Mouse (Mus musculus): Measurements from ENCODE around the gene Ocel1. TPM values are rescaled to one million over a fixed set of nuclear protein-coding genes. Genes with fewer than 3 reads are reported as not detected.
A peak's percentile ranks its signal among the peaks of the same experiment; 100 is the strongest.

Ocel1 gene
- polyA plus RNA-seq, 1 experiment from 2014 or later: 6.3 TPM

DNA sequence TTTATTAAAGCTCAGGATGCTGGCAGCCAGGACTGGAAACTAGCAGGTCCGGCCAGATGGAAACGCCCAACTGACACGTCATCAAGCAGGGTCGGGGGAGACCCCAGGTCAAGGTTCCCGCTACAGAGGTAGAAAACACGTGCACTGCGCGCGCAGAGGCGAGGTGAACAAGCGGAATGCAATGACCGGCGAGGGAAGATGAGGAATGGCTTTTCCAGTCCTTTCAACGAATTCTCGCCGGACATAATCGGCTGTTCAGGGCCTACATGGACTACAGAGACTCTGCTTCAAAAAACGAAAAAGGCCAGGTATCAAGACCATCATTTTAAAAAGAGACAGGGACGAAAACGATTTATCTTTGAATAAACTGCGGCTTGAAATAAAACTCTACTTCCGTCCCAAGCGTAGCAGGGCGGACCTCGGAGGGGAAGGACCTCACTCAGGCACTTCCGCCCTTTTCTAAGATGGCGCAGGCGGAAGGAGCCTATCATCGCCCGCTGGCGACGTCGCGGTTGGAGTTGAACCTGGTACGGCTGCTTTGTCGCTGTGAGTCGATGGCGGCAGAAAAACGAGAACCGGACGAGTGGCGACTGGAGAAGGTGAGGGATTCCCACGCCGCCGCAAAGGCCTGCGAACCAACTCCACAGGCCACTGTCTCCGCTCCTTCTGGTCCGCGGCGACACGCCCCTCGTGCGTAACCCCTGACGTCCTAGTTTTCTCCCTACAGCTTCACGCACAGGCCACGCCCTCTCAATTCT is 4.1 kb upstream of the Ocel1 start, which contains the start of gene Use1:
Gene Use1, plus strand, starts transcription at position 78 of the 758 bp plus-strand sequence.
- Histone ChIP-seq H3K9me3 (ENCODE audit: control insufficient read depth, low read length) (no peaks in the 10 kb centered on the region), H3K36me3 (ENCODE audit: control insufficient read depth, insufficient read depth, low read length) (peaks cover 9% of the 10 kb centered on the region), H3K4me1 (ENCODE audit: control insufficient read depth, insufficient read depth, low read depth, low read length) (peaks cover 12% of the 10 kb centered on the region), H3K4me3 (ENCODE audit: low read length) (peak within 1 kb of the TSS; percentile 67), H3K9ac (ENCODE audit: low read depth, low read length) (peak within 1 kb of the TSS; percentile 78), H3K4me2 (ENCODE audit: low read length) (peak within 1 kb of the TSS; percentile 68), H3K27me3 (replicated peaks; ENCODE audit: control insufficient read depth, insufficient read depth, low read length) (no peaks in the 10 kb centered on the region), H3K27ac (ENCODE audit: low read depth, low read length) (peak within 1 kb of the TSS; percentile 94)
- ATAC-seq: peak; percentile 84
- WGBS: under 1% methylated on average over 56 of the region's 56 CpGs

DNA sequence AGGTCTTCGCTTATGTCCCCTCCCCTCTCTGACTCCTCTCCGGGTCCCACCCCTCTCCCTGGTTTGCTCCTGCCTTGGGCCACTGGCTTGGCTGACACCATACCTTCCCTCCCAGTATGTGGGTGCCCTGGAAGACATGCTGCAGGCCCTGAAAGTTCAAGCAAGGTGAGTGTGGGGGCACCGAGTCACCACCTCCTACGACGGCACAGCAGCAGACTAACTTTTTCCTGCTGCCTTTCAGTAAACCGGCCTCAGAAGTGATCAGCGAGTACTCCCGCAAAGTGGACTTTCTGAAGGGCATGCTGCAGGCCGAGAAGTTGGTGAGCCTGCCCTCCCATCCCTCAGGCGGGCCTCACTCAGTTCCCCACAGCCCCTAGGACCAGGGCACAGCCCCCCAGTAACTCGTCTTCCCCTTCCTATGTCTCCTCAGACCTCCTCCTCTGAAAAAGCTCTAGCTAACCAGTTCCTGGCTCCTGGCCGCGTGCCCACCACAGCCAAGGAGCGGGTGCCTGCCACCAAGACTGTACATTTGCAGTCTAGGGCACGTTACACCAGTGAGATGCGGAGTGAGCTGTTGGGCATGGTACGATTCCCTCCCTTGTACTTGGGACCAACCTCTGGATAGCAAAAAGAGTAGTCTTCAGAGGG is 3.4 kb upstream of the Ocel1 start:
- Histone ChIP-seq H3K4me1 (ENCODE audit: control insufficient read depth, insufficient read depth, low read depth, low read length) (peaks cover 12% of the 10 kb centered on the region), H3K4me3 (ENCODE audit: low read length) (peak overlapping the region; percentile 67), H3K27ac (ENCODE audit: low read depth, low read length) (peak overlapping the region; percentile 94), H3K27me3 (replicated peaks; ENCODE audit: control insufficient read depth, insufficient read depth, low read length) (no peaks in the 10 kb centered on the region), H3K4me2 (ENCODE audit: low read length) (peak overlapping the region; percentile 68), H3K9ac (ENCODE audit: low read depth, low read length) (peak overlapping the region; percentile 78), H3K9me3 (ENCODE audit: control insufficient read depth, low read length) (no peaks in the 10 kb centered on the region), H3K36me3 (ENCODE audit: control insufficient read depth, insufficient read depth, low read length) (peaks cover 9% of the 10 kb centered on the region)
- ATAC-seq: no peak
- WGBS: 47% methylated on average over 17 of the region's 17 CpGs

DNA sequence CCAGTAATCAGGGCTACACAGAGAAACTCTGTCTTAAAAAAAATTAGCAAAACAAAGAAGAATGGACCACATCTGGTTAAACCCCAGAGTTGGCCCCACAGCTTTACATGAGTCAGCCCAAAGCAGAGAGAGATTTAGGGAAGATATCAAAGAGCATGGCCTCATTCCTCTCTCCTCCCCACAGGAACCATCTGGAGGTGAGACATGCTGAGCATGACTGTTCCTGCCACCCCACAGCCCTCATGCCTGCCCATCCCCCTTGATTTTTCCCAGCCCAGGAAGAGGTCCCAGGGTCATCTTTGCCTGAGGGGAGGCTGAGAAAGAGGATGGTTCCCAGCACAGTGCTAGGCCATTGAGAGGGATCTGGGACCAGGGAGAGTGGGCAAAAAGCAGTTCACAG is 2.7 kb upstream of the Ocel1 start:
- Histone ChIP-seq H3K4me1 (ENCODE audit: control insufficient read depth, insufficient read depth, low read depth, low read length) (peaks cover 12% of the 10 kb centered on the region), H3K36me3 (ENCODE audit: control insufficient read depth, insufficient read depth, low read length) (peaks cover 9% of the 10 kb centered on the region), H3K27ac (ENCODE audit: low read depth, low read length) (no peak overlapping the region), H3K9ac (ENCODE audit: low read depth, low read length) (no peak overlapping the region), H3K27me3 (replicated peaks; ENCODE audit: control insufficient read depth, insufficient read depth, low read length) (no peaks in the 10 kb centered on the region), H3K4me2 (ENCODE audit: low read length) (no peak overlapping the region), H3K4me3 (ENCODE audit: low read length) (no peak overlapping the region), H3K9me3 (ENCODE audit: control insufficient read depth, low read length) (no peaks in the 10 kb centered on the region)
- ATAC-seq: no peak

DNA sequence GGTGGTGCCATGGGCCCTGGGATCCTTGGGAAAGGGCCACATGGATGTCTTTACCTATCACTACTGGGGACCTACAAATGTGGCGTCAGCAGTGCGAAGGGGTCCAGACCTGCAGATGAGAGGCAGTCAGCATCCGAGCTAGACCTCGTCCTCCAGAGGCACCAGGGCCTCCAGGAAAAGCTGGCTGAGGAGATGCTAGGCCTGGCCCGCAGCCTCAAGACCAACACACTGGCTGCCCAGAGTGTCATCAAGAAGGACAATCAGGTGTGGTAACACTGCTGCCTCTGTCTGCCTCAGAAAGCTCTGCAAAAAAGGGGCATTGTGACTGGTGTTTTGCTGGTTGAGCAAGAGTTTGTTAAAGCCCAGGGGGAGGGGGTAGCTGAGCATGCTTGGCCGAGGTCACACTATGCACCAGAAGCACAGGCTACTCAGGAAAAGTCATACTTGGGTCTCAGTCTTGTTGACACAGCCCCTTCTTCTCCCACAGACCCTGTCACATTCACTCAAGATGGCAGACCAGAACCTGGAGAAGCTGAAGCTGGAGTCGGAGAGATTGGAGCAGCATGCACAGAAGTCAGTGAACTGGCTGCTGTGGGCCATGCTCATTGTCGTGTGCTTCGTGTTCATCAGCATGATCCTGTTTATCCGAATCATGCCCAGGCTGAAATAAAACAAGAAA is 1.9 kb upstream of the Ocel1 start:
- Histone ChIP-seq H3K4me2 (ENCODE audit: low read length) (no peak overlapping the region), H3K9me3 (ENCODE audit: control insufficient read depth, low read length) (no peaks in the 10 kb centered on the region), H3K27me3 (replicated peaks; ENCODE audit: control insufficient read depth, insufficient read depth, low read length) (no peaks in the 10 kb centered on the region), H3K4me1 (ENCODE audit: control insufficient read depth, insufficient read depth, low read depth, low read length) (peaks cover 12% of the 10 kb centered on the region), H3K36me3 (ENCODE audit: control insufficient read depth, insufficient read depth, low read length) (peaks cover 13% of the 10 kb centered on the region), H3K4me3 (ENCODE audit: low read length) (no peak overlapping the region), H3K27ac (ENCODE audit: low read depth, low read length) (no peak overlapping the region), H3K9ac (ENCODE audit: low read depth, low read length) (no peak overlapping the region)
- 95% methylated on average over 10 of the region's 10 CpGs for WGBS
- ATAC-seq: no peak

DNA sequence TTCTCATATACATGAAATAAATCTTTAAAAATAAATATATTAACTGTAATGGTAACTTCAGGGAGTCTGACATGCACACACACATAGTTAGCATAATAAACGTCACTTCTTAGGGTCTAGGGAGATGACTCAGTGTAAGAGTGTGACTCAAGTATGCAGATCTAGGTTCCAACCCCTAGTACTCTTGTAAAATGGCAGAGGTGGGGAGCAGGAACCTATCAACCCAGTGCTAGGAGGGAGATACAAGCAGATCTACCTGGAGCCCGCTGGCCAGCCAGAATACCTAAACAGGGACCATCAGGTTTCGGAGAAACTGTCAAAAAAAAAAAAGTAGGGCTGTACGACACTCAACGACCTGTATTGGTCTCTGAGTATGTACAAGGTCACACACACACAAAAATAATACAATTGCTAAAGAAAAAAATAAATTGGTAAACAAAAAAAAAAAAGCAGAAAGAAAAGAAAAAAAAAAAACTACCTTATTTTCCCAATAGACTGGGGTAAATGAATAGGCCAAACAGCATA is 325 bp upstream of the Ocel1 start:
- peak overlapping the region; percentile 77; the same call in 1 of the 2 replicates for H3K9ac ChIP-seq (ENCODE audit: low read depth, low read length)
- no peaks in the 10 kb centered on the region for H3K9me3 ChIP-seq (ENCODE audit: control insufficient read depth, low read length)
- no peak for ATAC-seq
- H3K4me1 ChIP-seq (ENCODE audit: control insufficient read depth, insufficient read depth, low read depth, low read length): peaks cover 16% of the 10 kb centered on the region
- peaks cover 19% of the 10 kb centered on the region for H3K36me3 ChIP-seq (ENCODE audit: control insufficient read depth, insufficient read depth, low read length)
- no peaks in the 10 kb centered on the region for H3K27me3 ChIP-seq (replicated peaks; ENCODE audit: control insufficient read depth, insufficient read depth, low read length)
- peak overlapping the region; percentile 89; the same call in 1 of the 2 replicates for H3K27ac ChIP-seq (ENCODE audit: low read depth, low read length)
- 23% methylated on average over 5 of the region's 5 CpGs for WGBS
- H3K4me3 ChIP-seq (ENCODE audit: low read length): peak overlapping the region; percentile 77
- peak overlapping the region; percentile 64 for H3K4me2 ChIP-seq (ENCODE audit: low read length)

DNA sequence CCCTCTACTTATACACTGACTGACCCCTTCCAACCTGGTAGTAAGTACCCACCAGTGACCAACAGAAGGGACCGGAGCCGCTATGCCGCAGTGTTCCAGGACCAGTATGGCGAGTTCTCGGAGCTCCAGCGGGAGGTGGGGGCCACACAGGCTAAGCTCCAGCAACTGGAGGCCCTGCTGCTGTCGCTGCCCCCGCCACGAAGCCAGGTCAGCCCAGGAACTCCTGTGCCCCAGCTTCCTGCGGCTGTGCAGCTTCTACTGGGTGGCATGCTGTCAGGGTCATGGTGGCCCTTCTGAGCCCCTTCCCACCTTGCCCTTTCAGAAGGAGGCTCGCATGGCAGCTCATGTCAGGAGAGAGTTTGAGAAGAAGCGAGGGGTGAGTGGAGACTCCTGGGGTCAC is 1.3 kb downstream of the Ocel1 start:
- Histone ChIP-seq H3K4me2 (ENCODE audit: low read length) (no peak overlapping the region), H3K4me3 (ENCODE audit: low read length) (no peak overlapping the region), H3K9ac (ENCODE audit: low read depth, low read length) (no peak overlapping the region), H3K36me3 (ENCODE audit: control insufficient read depth, insufficient read depth, low read length) (peaks cover 19% of the 10 kb centered on the region), H3K27ac (ENCODE audit: low read depth, low read length) (no peak overlapping the region), H3K27me3 (replicated peaks; ENCODE audit: control insufficient read depth, insufficient read depth, low read length) (no peaks in the 10 kb centered on the region), H3K9me3 (ENCODE audit: control insufficient read depth, low read length) (no peaks in the 10 kb centered on the region), H3K4me1 (ENCODE audit: control insufficient read depth, insufficient read depth, low read depth, low read length) (peaks cover 27% of the 10 kb centered on the region)
- WGBS: 87% methylated on average over 12 of the region's 12 CpGs
- no peak for ATAC-seq

DNA sequence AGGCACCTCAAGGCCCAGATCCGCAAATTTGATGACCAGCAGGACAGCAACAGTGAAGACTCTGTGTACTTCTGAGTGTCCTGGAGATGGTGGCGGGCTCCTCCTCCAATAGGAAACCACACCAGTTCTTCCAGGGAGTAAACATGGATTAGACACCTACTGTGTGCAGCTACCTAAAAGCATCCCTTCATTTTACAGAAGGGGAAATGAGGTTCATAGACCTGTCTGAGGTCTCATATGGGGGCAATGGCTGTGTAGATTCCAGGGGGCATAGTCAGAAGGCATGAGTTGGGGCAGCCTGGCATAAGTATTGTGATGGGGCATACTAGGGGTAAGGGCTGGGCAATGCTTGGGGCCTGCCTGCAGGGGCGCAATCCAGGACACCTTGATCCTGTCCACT is 1.9 kb downstream of the Ocel1 start:
- H3K4me1 ChIP-seq (ENCODE audit: control insufficient read depth, insufficient read depth, low read depth, low read length): peaks cover 23% of the 10 kb centered on the region
- H3K4me3 ChIP-seq (ENCODE audit: low read length): no peak overlapping the region
- peaks cover 21% of the 10 kb centered on the region for H3K36me3 ChIP-seq (ENCODE audit: control insufficient read depth, insufficient read depth, low read length)
- ATAC-seq: no peak
- no peaks in the 10 kb centered on the region for H3K9me3 ChIP-seq (ENCODE audit: control insufficient read depth, low read length)
- WGBS: 97% methylated on average over 3 of the region's 3 CpGs
- H3K4me2 ChIP-seq (ENCODE audit: low read length): no peak overlapping the region
- H3K27ac ChIP-seq (ENCODE audit: low read depth, low read length): no peak overlapping the region
- no peak overlapping the region for H3K9ac ChIP-seq (ENCODE audit: low read depth, low read length)
- no peaks in the 10 kb centered on the region for H3K27me3 ChIP-seq (replicated peaks; ENCODE audit: control insufficient read depth, insufficient read depth, low read length)

DNA sequence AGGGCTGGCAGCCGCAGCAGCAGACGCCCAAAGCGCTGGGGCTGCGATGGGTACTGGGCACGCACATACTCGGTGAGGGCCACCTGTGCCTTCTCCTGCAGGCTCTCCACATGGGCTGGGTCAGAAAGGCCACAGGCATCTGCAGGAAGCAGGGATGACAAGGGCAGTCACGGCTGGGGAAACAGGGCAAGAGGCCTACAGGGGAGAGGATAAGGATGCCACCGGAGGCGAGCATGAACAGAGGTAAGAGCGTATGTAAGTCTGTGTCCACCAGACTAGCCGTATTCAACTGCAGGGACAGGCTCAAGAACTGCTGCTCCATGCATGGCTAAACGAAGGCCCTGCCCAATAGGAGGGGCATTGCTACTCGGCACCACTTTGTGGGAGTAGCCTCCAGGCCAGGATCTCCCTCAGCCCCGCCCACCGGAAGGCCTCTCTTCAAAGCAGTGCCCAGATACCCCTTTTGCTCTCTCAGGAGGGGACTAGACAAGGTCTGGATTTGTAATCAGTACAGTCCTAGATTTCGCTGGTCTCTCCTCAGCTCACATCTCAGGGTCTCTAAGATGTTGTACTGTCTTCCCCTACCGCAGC is 3.6 kb downstream of the Ocel1 start:
- ATAC-seq: no peak
- Histone ChIP-seq H3K27me3 (replicated peaks; ENCODE audit: control insufficient read depth, insufficient read depth, low read length) (no peaks in the 10 kb centered on the region), H3K4me2 (ENCODE audit: low read length) (no peak overlapping the region), H3K4me3 (ENCODE audit: low read length) (no peak overlapping the region), H3K27ac (ENCODE audit: low read depth, low read length) (no peak overlapping the region), H3K36me3 (ENCODE audit: control insufficient read depth, insufficient read depth, low read length) (peaks cover 14% of the 10 kb centered on the region), H3K9ac (ENCODE audit: low read depth, low read length) (no peak overlapping the region), H3K9me3 (ENCODE audit: control insufficient read depth, low read length) (no peaks in the 10 kb centered on the region), H3K4me1 (ENCODE audit: control insufficient read depth, insufficient read depth, low read depth, low read length) (peaks cover 35% of the 10 kb centered on the region)
- 80% methylated on average over 17 of the region's 17 CpGs for WGBS

Data from hindbrain, embryonic 16.5 days (tissue).